Mouse (Mus musculus) retina, embryonic 14.5 days (tissue): ENCODE data around the gene Olfr1509.
"Not testable (repeated sequence)": the region's sequence is repeated elsewhere in the genome, so short reads cannot be mapped to it uniquely, and the experiment has no call there.

ENCODE experiments used
- DNase-seq: peaks from one replicate; pipeline ENCODE4 v3.0.0-alpha.2; 2015; ENCODE audit warnings: low spot score

Olfr1509 gene

GRCm38 (mm10) chr14:52442690-52443089, at the start of gene Olfr1509:
Gene Olfr1509, plus strand, starts transcription at chr14:52442990.
- no peak for DNase-seq

- DNase-seq, result no peak
Observed at GRCm38 (mm10) chr14:52397279-52397678, 45.5 kb upstream of the Olfr1509 start, which contains the start of gene Olfr1511. Gene Olfr1511, minus strand, starts transcription at chr14:52397379.

- DNase-seq, result not testable (repeated sequence)
Observed at GRCm38 (mm10) chr14:52410142-52410919, 32.5 kb upstream of the Olfr1509 start.

- DNase-seq, result no peak
Observed at GRCm38 (mm10) chr14:52414273-52414672, 28.5 kb upstream of the Olfr1509 start, which contains the start of gene Olfr1510. Gene Olfr1510, minus strand, starts transcription at chr14:52414373.

GRCm38 (mm10) chr14:52427686-52428085, 15.1 kb upstream of the Olfr1509 start:
- no peak for DNase-seq

GRCm38 (mm10) chr14:52451138-52451537, 8.3 kb downstream of the Olfr1509 start:
- DNase-seq, result no peak

GRCm38 (mm10) chr14:52461928-52462327, 19.1 kb downstream of the Olfr1509 start:
- DNase-seq, result no peak

GRCm38 (mm10) chr14:52465738-52466137, 22.9 kb downstream of the Olfr1509 start:
- no peak for DNase-seq

GRCm38 (mm10) chr14:52467395-52467794, 24.6 kb downstream of the Olfr1509 start, which contains the start of gene Olfr1508:
Gene Olfr1508, minus strand, starts transcription at chr14:52467495.
- DNase-seq, result no peak

GRCm38 (mm10) chr14:52495516-52495915, 52.7 kb downstream of the Olfr1509 start, which contains the start of gene Olfr1507:
Gene Olfr1507, minus strand, starts transcription at chr14:52495749.
- no peak for DNase-seq
